Comparison of ENCODE assay signal across 8 mouse cellular contexts in the genomic region with DNA sequence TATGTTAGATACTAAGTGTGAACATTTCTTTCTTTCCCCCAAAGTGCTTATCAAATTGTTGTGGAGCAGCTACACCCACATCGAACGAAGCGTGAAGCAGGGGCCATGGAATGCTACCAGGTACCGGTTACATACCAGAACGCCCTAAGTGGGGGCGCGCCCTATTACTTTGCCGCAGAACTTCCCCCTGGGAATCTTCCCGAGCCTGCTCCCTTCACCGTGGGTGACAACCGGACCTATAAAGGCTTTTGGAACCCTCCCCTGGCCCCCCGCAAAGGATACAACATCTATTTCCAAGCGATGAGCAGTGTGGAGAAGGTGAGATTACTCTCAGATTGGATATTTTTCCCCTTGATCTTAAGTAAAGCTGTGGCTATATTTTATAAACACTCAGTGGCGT.
A peak's percentile ranks its signal among the peaks of the same experiment; 100 is the strongest.
DNase-seq lines count a peak whose midpoint lies in the region; ATAC-seq and TF ChIP-seq lines count a peak whose summit lies in the region.

No protein-coding gene starts in this region.

- in situ Hi-C loops in ES-E14 (cut with MboI; ENCODE audit: low sequenced_read_pairs in 2 of 2, unreplicated experiment in 2 of 2), result no loop called here

- peaks cover 7 to 25% of the 10 kb centered on the region in 2 experiments for H3K4me1 ChIP-seq in heart, embryonic 14.5 days (ENCODE audit: control insufficient read depth in 2 of 2, insufficient read depth in 2 of 2, low read length in 2 of 2)
- peaks cover 0 to 4% of the 10 kb centered on the region in 2 experiments; a peak in 2 of 4 replicates for H3K4me1 ChIP-seq in ES-E14 (ENCODE audit: control insufficient read depth in 2 of 2, insufficient read depth in 2 of 2, low read length in 2 of 2, poor library complexity in 1 of 2)
- H3K4me1 ChIP-seq in forebrain, embryonic 10.5 days, result peaks cover 24% of the 10 kb centered on the region
- H3K4me1 ChIP-seq in lung, embryonic 15.5 days, result peaks cover 11% of the 10 kb centered on the region; the same call in 1 of the 2 replicates

- H3K36me3 ChIP-seq in heart, embryonic 14.5 days (ENCODE audit: control insufficient read depth, insufficient read depth, low read length), result no peaks in the 10 kb centered on the region
- H3K36me3 ChIP-seq in ES-E14 (ENCODE audit: control insufficient read depth, insufficient read depth, low read length, poor library complexity, severe bottlenecking), result no peaks in the 10 kb centered on the region
- 0 out of 2 replicates have a peak, but pooled peaks cover 2% of the 10 kb centered on the region for H3K36me3 ChIP-seq in forebrain, embryonic 10.5 days (replicated peaks)
- peaks cover 2% of the 10 kb centered on the region; the same call in 1 of the 2 replicates for H3K36me3 ChIP-seq in lung, embryonic 15.5 days

- WGBS in heart, embryonic 14.5 days, result 33% methylated on average over 14 of the region's 14 CpGs
- 24% methylated on average over 14 of the region's 14 CpGs for WGBS in forebrain, embryonic 10.5 days
- 47% methylated on average over 14 of the region's 14 CpGs for WGBS in lung, embryonic 15.5 days

- ATAC-seq in heart, embryonic 14.5 days (ENCODE audit: insufficient number of reproducible peaks, insufficient read depth, low FRiP score, low read depth), result no peak
- peak; percentile 83 for ATAC-seq in lung, embryonic 15.5 days (ENCODE audit: borderline replicate concordance, extremely low read depth, low FRiP score, low TSS enrichment)

- H3K27me3 ChIP-seq in heart, embryonic 14.5 days (ENCODE audit: control insufficient read depth, insufficient read depth, low read length), result no peaks in the 10 kb centered on the region
- peaks cover 29% of the 10 kb centered on the region for H3K27me3 ChIP-seq in forebrain, embryonic 10.5 days (ENCODE audit: poor library complexity, severe bottlenecking)
- H3K27me3 ChIP-seq in lung, embryonic 15.5 days, result no peaks in the 10 kb centered on the region

- DNase-seq in heart, adult 8-10 months (ENCODE audit: low spot score), result no peak
- peak; percentile 8 for DNase-seq in ES-E14 (ENCODE audit: low read depth, low spot score)
- DNase-seq in forebrain, embryonic 10.5 days (ENCODE audit: extremely low spot score, low spot score), result peak; percentile 15
- no peak for DNase-seq in thymus, postnatal 14 days
- DNase-seq in gastrocnemius, adult 18-20 months (ENCODE audit: low spot score), result no peak
- no peak for DNase-seq in spleen, postnatal 10 days (ENCODE audit: low spot score in 2 of 2)

- no peaks in the 10 kb centered on the region for H3K9me3 ChIP-seq in heart, embryonic 14.5 days (ENCODE audit: control insufficient read depth, low read length)
- H3K9me3 ChIP-seq in ES-E14 (ENCODE audit: control insufficient read depth, insufficient read depth, low read depth, low read length), result no peaks in the 10 kb centered on the region
- H3K9me3 ChIP-seq in forebrain, embryonic 10.5 days, result no peaks in the 10 kb centered on the region
- no peaks in the 10 kb centered on the region for H3K9me3 ChIP-seq in lung, embryonic 15.5 days

- H3K4me2 ChIP-seq in heart, embryonic 14.5 days (ENCODE audit: low read length), result peak overlapping the region; percentile 57
- H3K4me2 ChIP-seq in lung, embryonic 15.5 days, result peak overlapping the region; percentile 36

- H3K9ac ChIP-seq in heart, embryonic 14.5 days (ENCODE audit: low read length), result 0 out of 2 replicates have a peak overlapping the region, but pooled peaks have one; percentile 10
- no peak overlapping the region for H3K9ac ChIP-seq in ES-E14 (ENCODE audit: insufficient read depth, low read depth, low read length, poor library complexity, severe bottlenecking)
- H3K9ac ChIP-seq in lung, embryonic 15.5 days, result no peak overlapping the region

- peak overlapping the region; percentile 56 to 80 for H3K27ac ChIP-seq in heart, embryonic 14.5 days (replicated peaks in 1 of 2; ENCODE audit: control insufficient read depth in 1 of 2, insufficient read depth in 1 of 2, low read depth in 2 of 2, low read length in 2 of 2)
- H3K27ac ChIP-seq in ES-E14 (ENCODE audit: insufficient read depth, low read depth, low read length, poor library complexity, severe bottlenecking), result peak overlapping the region; percentile 26; the same call in 1 of the 2 replicates
- H3K27ac ChIP-seq in forebrain, embryonic 10.5 days, result peak overlapping the region; percentile 74
- peak overlapping the region; percentile 58 for H3K27ac ChIP-seq in lung, embryonic 15.5 days

- H3K4me3 ChIP-seq in heart, embryonic 14.5 days (ENCODE audit: control insufficient read depth in 1 of 2, insufficient read depth in 1 of 2, low read depth in 1 of 2, low read length in 2 of 2), result no peak overlapping the region
- no peak overlapping the region; a peak in 1 of 4 replicates for H3K4me3 ChIP-seq in ES-E14 (ENCODE audit: insufficient read depth in 1 of 2, low read depth in 1 of 2, low read length in 2 of 2, poor library complexity in 1 of 2, severe bottlenecking in 1 of 2)
- H3K4me3 ChIP-seq in forebrain, embryonic 10.5 days, result peak overlapping the region; percentile 28
- H3K4me3 ChIP-seq in lung, embryonic 15.5 days, result peak overlapping the region; percentile 2; the same call in 1 of the 2 replicates

TF ChIP-seq in ES-E14, 5 proteins besides CTCF, POLR2A, EP300 and RAD21:
- TF ChIP-seq CHD2 (IDR thresholded peaks at IDR 0.05; ENCODE audit: low read depth, low read length), result no peak

Comparison
In these comparisons a context has a peak if more than half of its experiments do, and no peak if none do; other contexts are left out.
1. H3K4me3 ChIP-seq: peak in forebrain, embryonic 10.5 days (single experiment) and lung, embryonic 15.5 days (single experiment); none in heart, embryonic 14.5 days (0 of 2) and ES-E14 (0 of 2).
2. DNase-seq: peak in ES-E14 (single experiment) and forebrain, embryonic 10.5 days (single experiment); none in heart, adult 8-10 months (single experiment), thymus, postnatal 14 days (single experiment), gastrocnemius, adult 18-20 months (single experiment) and spleen, postnatal 10 days (0 of 2).
3. Peak in every context shown above with its lines, with median percentiles within 50 percentile points of each other: H3K27ac ChIP-seq.